Mouse (Mus musculus) midbrain, embryonic 15.5 days (tissue): ENCODE data around the gene Jak1. TPM values are rescaled to one million over a fixed set of nuclear protein-coding genes. Genes with fewer than 3 reads are reported as not detected.
"Not testable (repeated sequence)": the region's sequence is repeated elsewhere in the genome, so short reads cannot be mapped to it uniquely, and the experiment has no call there.

Experiments
- ATAC-seq: fragments of 200-750 bp; cut with Nextera tagmentation; replicated peaks from 2 replicates; pipeline ENCODE4 v1.8.0; 2017; ENCODE audit warnings: moderate TSS enrichment
- H3K27ac ChIP-seq: fragments of 300-500 bp; sonication (generic); 2 replicates; pipeline ENCODE4 v1.5.1; 2015; ENCODE audit warnings: mild to moderate bottlenecking, inconsistent platforms
- H3K27me3 ChIP-seq: fragments of 300-500 bp; sonication (generic); replicated peaks from 2 replicates; pipeline ENCODE4 v1.6.1; 2015; ENCODE audit warnings: inconsistent platforms
- H3K36me3 ChIP-seq: fragments of 300-500 bp; sonication (generic); replicated peaks from 2 replicates; pipeline ENCODE4 v1.6.1; 2015; ENCODE audit warnings: inconsistent platforms
- H3K4me1 ChIP-seq: fragments of 300-500 bp; sonication (generic); 2 replicates; pipeline ENCODE4 v1.6.1; 2015; ENCODE audit warnings: inconsistent platforms
- H3K4me2 ChIP-seq: fragments of 300-500 bp; sonication (generic); 2 replicates; pipeline ENCODE4 v1.6.1; 2015; ENCODE audit warnings: inconsistent platforms, mild to moderate bottlenecking, moderate library complexity
- H3K4me3 ChIP-seq: fragments of 300-500 bp; sonication (generic); 2 replicates; pipeline ENCODE4 v1.5.1; 2015; ENCODE audit warnings: mild to moderate bottlenecking, inconsistent platforms
- H3K9ac ChIP-seq: fragments of 300-500 bp; sonication (generic); 2 replicates; pipeline ENCODE4 v1.6.1; 2015; ENCODE audit warnings: mild to moderate bottlenecking, inconsistent platforms
- H3K9me3 ChIP-seq: fragments of 300-500 bp; sonication (generic); 2 replicates; pipeline ENCODE4 v1.6.1; 2016; ENCODE audit warnings: inconsistent platforms
- WGBS: fragments of 180-500 bp; shearing (Covaris S2); methylation state at CpG from one replicate; pipeline ENCODE4 v1.1.7; 2015; ENCODE audit warnings: mixed read lengths; 5-methylcytosine and 5-hydroxymethylcytosine counted together
- polyA plus RNA-seq: library from polyadenylated mRNA; unstranded; fragments of >200 nt; fragmentation: Nextera tagmentation; extraction: Ambion mirVana; gene quantifications from 2 replicates; pipeline ENCODE4 v1.2.1, GENCODE M21; 2015

The Jak1 gene
- polyA plus RNA-seq, 1 experiment from 2014 or later = 73.0 TPM

DNA sequence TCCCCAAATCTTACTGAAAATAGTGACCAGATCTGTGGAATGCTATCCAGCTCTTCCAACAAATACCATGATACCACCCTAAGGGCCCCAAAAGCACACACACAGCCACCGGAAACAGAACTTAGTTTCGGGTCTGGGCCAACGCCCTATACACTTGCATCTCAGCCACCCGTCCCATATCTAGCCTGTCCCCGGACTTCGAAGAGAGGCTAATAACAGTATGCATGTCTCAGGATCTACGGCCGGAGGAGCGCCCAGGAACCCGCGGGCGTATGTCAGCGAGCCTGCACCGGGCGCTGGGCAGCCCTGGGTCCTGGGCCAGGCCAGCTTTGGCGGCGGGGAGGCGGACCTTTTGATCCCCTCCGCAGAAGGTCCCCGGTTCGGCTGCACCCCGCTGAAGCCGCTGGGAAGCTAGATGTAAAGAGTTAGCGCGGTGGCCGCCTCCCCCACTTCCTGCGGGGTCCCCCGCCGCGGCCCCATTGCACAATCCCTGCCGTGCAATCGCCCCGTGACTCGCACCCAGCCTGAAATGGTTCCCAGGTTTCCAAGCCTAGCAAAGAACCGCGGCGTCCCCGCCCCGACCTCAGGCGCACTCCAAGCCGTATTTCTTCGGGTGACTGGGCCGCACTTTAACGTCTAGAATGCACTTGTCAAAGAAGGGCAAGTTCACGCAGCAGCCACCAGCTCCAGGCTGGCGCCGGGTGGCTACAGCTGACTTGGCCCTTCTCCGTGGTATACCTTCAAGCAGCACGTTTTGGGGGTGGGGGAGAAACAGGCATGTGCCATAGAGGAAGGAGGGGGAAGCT is 27.9 kb upstream of the Jak1 start:
- no peaks in the 10 kb centered on the region for H3K9me3 ChIP-seq
- peaks cover 33% of the 10 kb centered on the region for H3K27me3 ChIP-seq
- ATAC-seq = peak; percentile 70
- 1% methylated on average over 49 of the region's 49 CpGs for WGBS
- peak overlapping the region; percentile 48; the same call in 1 of the 2 replicates for H3K9ac ChIP-seq
- peak overlapping the region; percentile 46 for H3K4me3 ChIP-seq
- no peak overlapping the region for H3K27ac ChIP-seq
- peaks cover 15% of the 10 kb centered on the region for H3K4me1 ChIP-seq
- peak overlapping the region; percentile 93 for H3K4me2 ChIP-seq
- no peaks in the 10 kb centered on the region for H3K36me3 ChIP-seq

DNA sequence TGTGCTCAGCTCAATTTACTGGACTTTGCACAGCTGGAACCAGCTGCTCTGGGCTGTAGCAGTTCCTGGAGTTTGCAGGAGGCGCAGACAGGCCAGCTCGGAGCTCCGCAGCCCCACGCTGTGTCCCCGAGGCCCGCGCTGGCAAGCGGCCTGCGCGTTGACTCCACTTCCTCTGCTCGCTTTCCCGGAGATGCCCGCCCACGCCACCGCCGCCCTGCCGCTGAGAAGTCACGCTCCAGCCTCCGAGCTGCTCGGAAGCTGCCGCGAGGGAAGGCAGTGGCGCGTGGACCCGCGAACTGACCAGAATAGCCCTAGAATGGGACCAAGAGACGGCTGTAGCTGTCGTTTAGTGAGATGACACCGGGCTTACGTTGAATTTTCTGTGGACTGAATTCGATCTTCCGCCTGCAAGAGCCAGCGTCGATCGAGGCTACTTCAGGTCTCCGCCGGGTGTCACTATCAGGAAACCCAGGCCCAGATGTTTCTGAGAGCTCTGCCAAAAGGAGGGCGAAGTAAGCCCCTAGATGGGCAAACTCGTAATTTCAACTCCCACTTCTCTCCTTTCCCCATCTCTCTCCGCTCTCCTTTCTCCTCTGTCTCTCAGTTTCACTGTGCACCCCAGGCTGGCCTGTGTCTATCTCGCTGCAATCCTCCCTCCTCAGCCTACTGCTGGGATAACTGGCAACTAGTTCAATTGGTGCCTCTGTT is 27.1 kb upstream of the Jak1 start:
- WGBS = 1% methylated on average over 41 of the region's 41 CpGs
- peak; percentile 65; the same call in 1 of the 2 replicates for ATAC-seq
- Histone ChIP-seq H3K27ac (peak overlapping the region; percentile 42; the same call in 1 of the 2 replicates), H3K9me3 (no peaks in the 10 kb centered on the region), H3K4me1 (peaks cover 15% of the 10 kb centered on the region), H3K4me2 (peak overlapping the region; percentile 93), H3K4me3 (peak overlapping the region; percentile 46), H3K27me3 (peaks cover 33% of the 10 kb centered on the region), H3K9ac (peak overlapping the region; percentile 48), H3K36me3 (no peaks in the 10 kb centered on the region)

DNA sequence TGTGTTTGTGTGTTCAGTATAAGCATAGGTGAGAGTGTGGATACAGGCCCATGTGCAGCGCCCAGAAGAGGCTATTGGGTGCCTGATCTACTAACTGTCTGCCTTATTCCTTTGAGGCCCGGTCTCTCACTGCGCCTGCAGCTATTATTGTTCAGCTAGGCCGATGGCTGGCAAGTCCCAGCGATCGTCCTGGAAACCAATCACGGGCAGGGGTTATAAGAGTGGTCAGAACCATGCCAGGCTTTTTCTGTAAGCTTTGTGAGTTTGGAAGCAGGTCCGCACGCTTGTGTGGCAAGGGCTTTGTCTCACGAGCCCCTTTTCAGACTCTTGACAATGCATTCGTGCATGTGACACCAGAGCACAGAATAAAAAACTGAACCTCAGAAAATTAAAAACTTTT is 23.2 kb upstream of the Jak1 start:
- Histone ChIP-seq H3K36me3 (no peaks in the 10 kb centered on the region), H3K4me1 (peaks cover 15% of the 10 kb centered on the region), H3K9ac (no peak overlapping the region), H3K4me2 (no peak overlapping the region), H3K27ac (no peak overlapping the region), H3K9me3 (no peaks in the 10 kb centered on the region), H3K27me3 (peaks cover 20% of the 10 kb centered on the region), H3K4me3 (no peak overlapping the region)
- ATAC-seq = no peak
- whole genome bisulfite sequencing = 34% methylated on average over 11 of the region's 11 CpGs

DNA sequence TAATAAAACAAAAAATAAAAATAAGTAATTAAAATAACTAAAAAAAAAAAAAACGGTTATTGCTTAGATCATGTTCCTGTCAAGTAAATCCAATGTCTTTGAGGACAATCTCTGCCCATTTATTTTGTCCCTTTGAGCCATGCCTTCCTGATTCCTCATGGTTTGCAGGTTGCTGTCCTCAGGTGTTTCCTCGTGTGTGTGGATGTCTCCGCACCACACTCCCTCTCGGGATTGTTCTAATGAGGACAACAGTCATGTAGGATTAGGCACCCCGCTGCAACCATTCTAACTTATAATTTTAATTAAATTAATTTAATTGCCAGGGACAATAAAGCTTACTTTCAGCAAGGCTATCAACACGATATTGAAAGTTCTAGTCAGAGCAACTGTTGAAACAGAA is 21.5 kb upstream of the Jak1 start:
- Histone ChIP-seq H3K9me3 (no peaks in the 10 kb centered on the region), H3K36me3 (no peaks in the 10 kb centered on the region), H3K4me3 (no peak overlapping the region), H3K27me3 (peaks cover 9% of the 10 kb centered on the region; the same call in 1 of the 2 replicates), H3K4me2 (no peak overlapping the region), H3K9ac (no peak overlapping the region), H3K27ac (no peak overlapping the region), H3K4me1 (no peaks in the 10 kb centered on the region)
- ATAC-seq = no peak
- WGBS = 84% methylated on average over 6 of the region's 6 CpGs

DNA sequence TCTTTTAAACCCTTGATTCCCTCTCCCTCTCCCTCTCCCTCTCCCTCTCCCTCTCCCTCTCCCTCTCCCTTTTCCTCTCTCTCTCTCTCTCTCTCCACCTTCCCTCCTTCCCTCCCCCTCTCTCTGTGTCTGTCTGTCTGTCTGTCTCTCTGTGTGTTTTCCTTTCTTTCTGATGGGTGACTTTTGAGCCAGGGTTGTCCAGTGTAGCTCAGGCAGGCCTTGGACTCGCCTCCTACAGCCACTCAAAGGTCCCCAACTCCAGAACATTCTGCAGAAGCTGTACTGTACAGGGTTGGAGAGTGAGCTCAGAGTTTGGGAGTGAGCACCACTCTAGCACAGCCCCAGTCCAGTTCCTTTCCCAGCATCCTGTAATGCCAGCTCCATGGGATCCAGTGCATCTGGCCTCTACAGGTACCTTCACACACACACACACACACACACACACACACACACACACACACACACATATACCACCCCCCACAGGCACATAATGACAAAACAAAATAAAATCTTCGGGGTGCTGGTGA is 20.9 kb upstream of the Jak1 start:
- no peak for ATAC-seq
- no peak overlapping the region for H3K4me2 ChIP-seq
- H3K9me3 ChIP-seq = no peaks in the 10 kb centered on the region
- peaks cover 6% of the 10 kb centered on the region; the same call in 1 of the 2 replicates for H3K27me3 ChIP-seq
- H3K36me3 ChIP-seq = no peaks in the 10 kb centered on the region
- 65% methylated on average over 2 of the region's 2 CpGs for WGBS
- H3K4me3 ChIP-seq = no peak overlapping the region
- H3K27ac ChIP-seq = no peak overlapping the region
- H3K4me1 ChIP-seq = no peaks in the 10 kb centered on the region
- H3K9ac ChIP-seq = no peak overlapping the region

DNA sequence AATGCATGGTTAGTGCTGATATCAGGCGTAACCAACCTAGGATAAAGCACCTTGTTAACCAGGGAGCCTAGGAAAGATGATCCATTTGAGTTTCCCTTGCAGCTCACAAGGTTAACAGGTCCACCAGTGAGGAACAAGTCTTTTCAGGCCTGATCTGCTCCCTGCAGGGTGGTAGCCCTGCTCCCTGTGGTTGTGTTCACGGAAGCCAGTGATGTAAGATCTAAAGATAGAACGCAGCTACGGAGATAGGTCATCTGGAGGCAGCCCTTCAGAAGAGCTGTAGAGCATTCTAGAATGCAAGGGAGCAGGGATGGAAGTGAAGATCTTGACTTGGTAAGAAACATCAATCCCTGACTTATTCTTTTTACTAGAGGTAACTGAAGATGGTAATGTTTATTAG is 18.9 kb upstream of the Jak1 start:
- Histone ChIP-seq H3K27me3 (no peaks in the 10 kb centered on the region), H3K4me1 (no peaks in the 10 kb centered on the region), H3K36me3 (no peaks in the 10 kb centered on the region), H3K27ac (no peak overlapping the region), H3K4me2 (no peak overlapping the region), H3K9ac (no peak overlapping the region), H3K9me3 (no peaks in the 10 kb centered on the region), H3K4me3 (no peak overlapping the region)
- WGBS = 77% methylated on average over 4 of the region's 4 CpGs
- ATAC-seq = no peak

DNA sequence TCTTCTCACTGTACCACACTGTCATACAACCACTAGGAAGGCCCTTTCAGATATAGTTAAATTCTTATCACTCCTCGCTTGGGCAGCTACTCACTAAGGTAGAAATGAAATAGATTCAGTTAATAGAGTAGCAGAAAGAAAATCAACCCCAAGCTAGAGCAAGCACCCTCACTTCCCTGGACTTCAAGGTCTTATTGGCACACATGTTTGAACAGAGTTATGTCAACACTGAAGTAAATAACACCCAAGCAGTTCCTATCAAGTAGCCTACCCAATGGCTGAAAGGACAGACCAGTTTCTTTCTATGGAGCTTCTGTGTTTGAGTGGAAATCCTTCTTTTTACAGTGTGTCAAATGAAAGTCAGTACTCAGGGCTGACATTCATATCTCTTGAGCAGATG is 17.2 kb upstream of the Jak1 start:
- H3K4me2 ChIP-seq = no peak overlapping the region
- no peak for ATAC-seq
- no peak overlapping the region for H3K4me3 ChIP-seq
- H3K4me1 ChIP-seq = no peaks in the 10 kb centered on the region
- no peaks in the 10 kb centered on the region for H3K36me3 ChIP-seq
- no peak overlapping the region for H3K9ac ChIP-seq
- H3K27me3 ChIP-seq = no peaks in the 10 kb centered on the region
- H3K27ac ChIP-seq = no peak overlapping the region
- no peaks in the 10 kb centered on the region for H3K9me3 ChIP-seq
- WGBS = 64% methylated on average over 1 of the region's 1 CpGs

DNA sequence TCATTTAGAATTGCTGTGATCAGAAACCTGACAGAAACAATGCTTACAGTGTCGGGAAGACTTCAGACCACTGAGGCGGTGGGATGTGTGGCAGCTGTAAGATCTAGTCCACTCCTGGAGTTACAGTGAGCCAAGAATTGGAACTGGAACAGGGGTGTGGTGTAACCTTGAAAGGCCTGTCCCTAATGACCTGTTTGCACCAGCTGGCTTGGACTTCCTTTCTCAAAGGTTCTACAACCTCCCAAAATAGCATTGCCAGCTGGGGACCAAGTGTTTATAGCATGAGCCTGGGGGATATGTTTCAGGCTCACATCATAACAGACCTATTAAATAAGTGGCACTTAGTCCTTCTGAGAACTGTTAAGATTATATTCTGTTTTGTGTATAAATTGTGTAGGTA is 15.0 kb upstream of the Jak1 start:
- H3K4me1 ChIP-seq = no peaks in the 10 kb centered on the region
- H3K27me3 ChIP-seq = no peaks in the 10 kb centered on the region
- WGBS = 85% methylated on average over 2 of the region's 2 CpGs

DNA sequence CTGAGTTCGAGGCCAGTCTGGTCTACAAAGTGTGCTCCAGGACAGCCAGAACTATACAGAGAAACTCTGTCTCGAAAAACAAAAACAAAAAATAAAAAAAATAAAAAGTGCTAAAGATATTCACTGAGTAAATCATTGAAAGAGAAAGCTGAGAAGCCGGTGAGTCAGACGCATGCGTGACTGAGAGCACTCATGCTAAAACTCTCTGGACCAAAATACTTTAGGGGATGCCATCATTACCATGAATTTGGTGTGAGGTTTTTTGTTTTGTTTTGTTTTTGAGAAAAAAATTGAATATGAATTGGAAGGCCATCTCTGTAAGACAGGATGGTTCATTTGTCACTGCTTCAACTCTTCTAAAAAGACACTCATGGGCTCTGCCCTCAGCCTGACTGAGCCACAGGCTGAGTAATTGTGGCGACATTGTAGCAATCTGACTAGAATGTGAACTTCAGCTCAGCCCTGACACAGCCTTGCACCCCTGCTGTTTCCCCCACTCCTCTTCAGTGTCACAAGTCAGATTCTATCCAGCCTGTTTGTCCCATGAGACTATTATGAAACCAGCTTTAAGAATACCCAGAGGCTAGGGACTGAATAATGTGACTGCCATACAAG is 11.5 kb upstream of the Jak1 start:
- no peaks in the 10 kb centered on the region for H3K4me1 ChIP-seq
- no peaks in the 10 kb centered on the region for H3K36me3 ChIP-seq
- H3K9ac ChIP-seq = no peak overlapping the region
- ATAC-seq = no peak
- H3K9me3 ChIP-seq = no peaks in the 10 kb centered on the region
- no peaks in the 10 kb centered on the region for H3K27me3 ChIP-seq
- H3K4me3 ChIP-seq = no peak overlapping the region
- no peak overlapping the region for H3K4me2 ChIP-seq
- 82% methylated on average over 6 of the region's 6 CpGs for WGBS
- H3K27ac ChIP-seq = no peak overlapping the region

More for the DNA sequence above, 15.0 kb upstream of the Jak1 start:
- H3K9ac ChIP-seq = no peak overlapping the region
- no peak overlapping the region for H3K4me3 ChIP-seq
- no peaks in the 10 kb centered on the region for H3K9me3 ChIP-seq
- H3K27ac ChIP-seq = no peak overlapping the region
- H3K4me2 ChIP-seq = no peak overlapping the region
- no peaks in the 10 kb centered on the region for H3K36me3 ChIP-seq
- ATAC-seq = no peak

DNA sequence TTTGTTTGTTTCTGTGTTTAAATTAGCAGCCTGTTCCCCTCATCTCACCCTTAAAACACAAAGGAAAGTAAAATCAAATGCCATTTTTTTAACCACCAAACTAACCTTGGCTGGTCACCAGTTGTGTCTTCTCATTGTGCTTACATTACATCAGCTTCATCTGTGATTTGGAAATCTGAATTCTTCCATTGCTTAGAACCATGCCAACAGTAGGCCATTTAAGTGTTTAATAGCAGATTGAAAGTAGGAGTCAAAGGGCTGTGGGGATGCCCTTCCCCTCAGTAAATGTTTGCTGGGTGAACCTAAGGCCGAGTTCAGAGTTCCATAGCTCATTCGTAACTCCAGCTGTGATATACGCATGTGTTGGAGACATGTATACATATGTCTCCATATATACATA is 10.8 kb upstream of the Jak1 start:
- no peaks in the 10 kb centered on the region for H3K36me3 ChIP-seq
- 91% methylated on average over 3 of the region's 3 CpGs for WGBS
- no peak overlapping the region for H3K4me3 ChIP-seq

DNA sequence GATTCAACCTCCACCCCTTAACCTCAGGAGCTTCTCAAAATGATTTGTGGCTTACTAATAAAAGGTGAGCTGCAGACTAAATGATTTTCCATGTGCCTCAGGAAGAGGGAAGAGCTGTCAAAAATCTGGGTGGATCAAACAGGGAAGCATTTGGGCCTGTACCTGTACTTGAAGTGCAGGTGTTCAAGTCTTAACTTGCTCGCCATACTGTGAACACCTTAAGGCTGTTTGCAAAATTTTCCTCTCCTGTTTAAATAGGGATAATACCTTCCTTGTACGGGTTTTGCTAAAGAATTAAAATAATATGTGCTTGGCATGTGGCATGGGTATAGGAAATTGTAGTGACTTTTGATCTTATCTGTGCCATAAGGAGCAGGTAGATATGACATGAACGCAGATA is 5.7 kb upstream of the Jak1 start:
- Histone ChIP-seq H3K4me3 (no peak overlapping the region), H3K4me2 (no peak overlapping the region), H3K4me1 (no peaks in the 10 kb centered on the region), H3K36me3 (no peaks in the 10 kb centered on the region), H3K9me3 (no peaks in the 10 kb centered on the region), H3K27ac (no peak overlapping the region), H3K9ac (no peak overlapping the region), H3K27me3 (no peaks in the 10 kb centered on the region)
- 91% methylated on average over 3 of the region's 3 CpGs for WGBS
- ATAC-seq = no peak

More for the DNA sequence above, 10.8 kb upstream of the Jak1 start:
- Histone ChIP-seq H3K4me1 (no peaks in the 10 kb centered on the region), H3K9me3 (no peaks in the 10 kb centered on the region), H3K27ac (no peak overlapping the region), H3K27me3 (no peaks in the 10 kb centered on the region), H3K4me2 (no peak overlapping the region), H3K9ac (no peak overlapping the region)
- ATAC-seq = no peak

DNA sequence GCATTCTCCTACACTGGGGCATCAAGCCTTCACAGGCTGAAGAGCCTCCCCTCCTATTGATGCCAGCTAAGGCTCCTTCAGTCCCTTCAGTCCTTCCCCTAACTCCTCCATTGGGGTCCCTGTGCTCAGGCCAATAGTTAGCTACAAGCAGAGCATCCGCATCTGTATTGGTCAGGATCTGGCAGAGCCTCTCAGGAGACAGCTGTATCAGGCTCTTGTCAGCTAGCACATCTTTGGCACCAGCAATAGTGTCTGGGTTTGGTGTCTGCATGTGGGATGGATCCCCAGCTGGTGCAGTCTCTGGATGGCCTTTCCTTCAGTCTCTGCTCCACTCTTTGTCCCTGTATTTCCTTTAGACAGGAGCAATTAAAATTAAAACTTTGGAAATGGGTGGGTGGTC is 3.4 kb upstream of the Jak1 start:
- 67% methylated on average over 1 of the region's 1 CpGs for WGBS
- not testable (repeated sequence) for ATAC-seq

More for the DNA sequence above, 3.4 kb upstream of the Jak1 start:
- H3K4me1 ChIP-seq, H3K27me3 ChIP-seq, H3K36me3 ChIP-seq, H3K9me3 ChIP-seq, H3K4me3 ChIP-seq, H3K9ac ChIP-seq, H3K27ac ChIP-seq, H3K4me2 ChIP-seq: not testable (repeated sequence)
